Mouse (Mus musculus) right cerebral cortex, postnatal 10 days (tissue): ENCODE data around the gene Fbxo8.

Experiments used
- DNase-seq, 2 experiments: peaks; one replicate each; pipeline ENCODE4 v3.0.0; 2021; ENCODE audit warnings: low spot score in 2 of 2

The Fbxo8 gene

DNA sequence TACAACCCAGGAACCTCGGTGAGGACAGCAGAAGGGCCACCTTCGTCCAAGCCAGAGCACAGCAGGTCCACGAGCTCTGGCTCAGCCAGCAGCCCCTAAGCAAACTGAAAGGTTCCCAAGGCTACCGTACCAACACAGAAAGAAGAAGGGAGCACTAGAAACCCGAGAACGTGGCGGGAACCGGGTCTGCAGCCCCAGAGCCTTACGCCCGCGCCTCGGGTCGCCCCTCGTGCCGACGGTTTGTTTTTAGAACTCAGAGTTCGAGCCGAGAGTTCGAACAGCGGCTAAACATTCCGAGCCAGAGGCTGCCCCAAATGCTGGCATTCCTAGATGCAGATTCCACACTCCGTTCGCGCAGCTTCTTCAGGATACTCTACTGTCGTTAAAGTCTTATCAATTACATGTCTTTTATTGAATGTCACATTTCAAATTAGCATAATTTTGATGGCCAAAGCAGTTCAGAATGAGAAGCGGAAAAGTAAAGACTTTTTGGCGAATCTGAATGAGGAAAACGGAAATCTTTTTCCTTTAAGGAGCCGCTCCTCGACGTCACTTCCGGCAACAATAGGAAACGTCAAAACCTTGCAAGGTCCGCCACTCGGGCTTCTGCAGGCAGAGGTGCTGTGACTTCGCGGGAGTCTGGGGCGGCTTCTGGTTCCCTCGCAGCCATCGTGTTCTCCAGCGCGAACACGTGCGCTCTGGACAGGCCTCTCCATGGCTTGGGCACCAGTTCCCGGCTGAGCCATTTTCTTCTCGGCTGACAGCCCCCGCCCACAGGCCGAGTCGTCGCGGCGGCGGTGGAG lies at the start of gene Fbxo8, which contains the start of gene Cep44:
Fbxo8 (plus strand) TSS at position 533 of the 803 bp plus-strand sequence.
Cep44 (minus strand) TSS at position 490 of the 803 bp plus-strand sequence.
- DNase-seq, result peak; percentile 88 to 91

DNA sequence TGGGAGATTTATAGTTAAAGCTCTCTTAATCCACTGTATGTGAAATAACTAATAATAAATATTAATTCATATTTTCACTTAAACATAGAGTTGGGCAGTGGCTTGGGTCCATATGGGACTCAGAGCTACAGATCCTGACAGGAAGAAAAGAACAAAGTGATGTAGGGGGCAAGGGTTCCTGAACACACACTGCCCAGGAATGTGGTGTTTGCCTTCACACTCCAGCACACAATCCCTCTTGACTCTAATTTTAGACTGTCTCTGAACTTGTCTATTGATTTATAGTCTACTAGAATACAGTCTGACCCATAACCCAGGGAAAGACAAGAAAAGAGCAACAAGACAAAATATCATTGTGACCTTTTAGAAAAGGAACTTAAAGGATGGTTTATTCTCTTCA lies 49.0 kb upstream of the Fbxo8 start:
- no peak for DNase-seq

DNA sequence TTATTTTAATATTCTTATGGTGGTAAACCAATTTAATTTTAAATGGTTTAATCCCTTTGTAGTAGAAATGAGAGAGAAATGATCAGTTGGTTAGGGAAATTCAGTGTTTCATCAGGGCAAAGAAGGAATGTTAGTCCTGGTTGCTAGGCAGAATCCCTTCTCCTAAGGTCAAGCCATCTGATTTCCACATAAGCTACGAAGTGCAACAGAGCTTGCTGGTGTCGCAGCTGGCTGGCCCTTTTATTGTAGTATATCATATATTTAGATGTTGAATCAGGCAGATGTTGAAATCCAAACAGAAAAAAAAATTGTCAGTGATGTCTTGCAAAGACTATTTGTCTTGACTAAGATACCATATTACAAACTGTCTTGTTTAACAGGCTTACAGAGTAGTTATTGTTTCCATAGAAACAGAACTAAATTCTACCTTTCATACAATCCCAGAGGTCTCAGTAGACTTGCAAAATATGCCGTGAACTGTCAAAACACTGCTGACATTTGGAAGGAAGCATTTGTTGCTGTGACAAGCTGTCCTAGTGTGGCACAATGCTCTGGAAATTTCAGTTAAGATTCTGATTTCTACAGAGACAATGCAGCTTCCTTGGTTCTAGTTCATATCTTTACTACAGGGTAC lies 42.5 kb upstream of the Fbxo8 start:
- no peak for DNase-seq

GRCm38 (mm10) chr8:56508952-56509479 lies 41.9 kb upstream of the Fbxo8 start:
- no peak for DNase-seq

- no peak for DNase-seq
These were observed 32.0 kb upstream of the Fbxo8 start for GRCm38 (mm10) chr8:56518848-56519247.

DNA sequence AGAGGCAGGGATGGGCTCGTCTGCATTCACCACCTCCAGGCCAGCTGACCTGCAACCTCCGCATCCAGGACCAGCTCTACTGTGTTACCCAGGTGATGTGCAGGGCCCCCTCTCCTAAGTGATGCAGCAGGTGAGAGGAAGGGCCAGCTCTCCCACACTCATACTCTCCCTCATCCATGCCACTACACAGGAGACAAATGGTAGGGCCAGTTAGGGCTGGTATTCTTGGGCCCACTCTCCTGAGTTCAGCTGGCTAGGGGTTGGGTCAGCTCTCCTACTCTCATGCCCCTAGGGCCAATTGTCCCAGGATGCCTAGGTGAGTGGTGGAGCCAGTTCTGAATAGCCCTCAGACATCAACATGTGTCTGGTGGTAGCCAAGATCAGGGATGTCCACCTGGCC lies 30.6 kb upstream of the Fbxo8 start:
- DNase-seq, result no peak

GRCm38 (mm10) chr8:56521051-56521450 lies 29.8 kb upstream of the Fbxo8 start:
- DNase-seq, result no peak

GRCm38 (mm10) chr8:56528869-56529268 lies 22.0 kb upstream of the Fbxo8 start:
- DNase-seq, result no peak

DNA sequence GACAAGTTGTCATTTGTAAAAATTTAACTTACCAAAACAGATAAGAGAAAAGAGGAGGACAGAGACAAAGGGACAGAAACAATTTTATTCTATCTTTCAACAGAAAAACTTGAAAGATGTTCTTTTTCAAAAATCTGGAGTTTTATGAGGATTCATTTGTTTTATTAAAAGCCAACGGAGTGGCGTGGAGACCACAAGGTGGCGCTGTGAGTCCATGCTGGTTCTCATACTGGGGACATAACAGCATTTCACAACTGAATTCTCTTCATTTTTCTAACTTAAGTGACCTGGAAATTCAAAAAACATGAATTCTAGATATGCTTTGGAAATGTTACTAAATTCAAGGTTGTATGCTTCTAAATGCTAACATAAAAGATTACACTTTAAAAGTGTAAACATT lies 20.5 kb upstream of the Fbxo8 start:
- DNase-seq, result peak; percentile 47 to 80

- DNase-seq, result no peak
These were observed 10.2 kb upstream of the Fbxo8 start for GRCm38 (mm10) chr8:56540706-56541105.

- no peak for DNase-seq
These were observed 3.0 kb upstream of the Fbxo8 start for GRCm38 (mm10) chr8:56547866-56548265.

DNA sequence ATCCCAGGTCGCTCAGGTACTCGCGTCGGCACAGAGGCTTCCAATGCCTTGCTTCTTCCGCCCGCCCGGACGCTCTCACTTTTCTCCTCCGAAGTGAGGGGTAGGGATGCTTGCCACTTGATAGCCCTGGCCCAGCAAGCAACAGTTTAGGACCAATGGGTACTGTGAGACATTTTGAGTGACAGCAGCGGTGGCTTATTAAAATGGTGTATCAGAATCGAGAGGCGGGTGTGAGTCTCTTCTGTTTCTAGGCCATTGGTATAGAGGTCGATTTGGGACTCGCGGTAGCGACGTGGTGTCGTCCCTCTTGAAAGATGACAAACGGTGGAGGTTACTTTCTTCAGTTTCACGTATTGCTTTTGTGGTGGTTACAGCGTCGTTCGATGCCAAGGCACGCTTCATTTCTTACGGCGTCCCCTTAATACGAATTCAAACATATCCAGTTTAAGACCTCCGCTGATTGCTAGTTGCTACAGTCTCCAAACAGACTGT lies 517 bp downstream of the Fbxo8 start:
- peak; percentile 94 to 97 for DNase-seq

DNA sequence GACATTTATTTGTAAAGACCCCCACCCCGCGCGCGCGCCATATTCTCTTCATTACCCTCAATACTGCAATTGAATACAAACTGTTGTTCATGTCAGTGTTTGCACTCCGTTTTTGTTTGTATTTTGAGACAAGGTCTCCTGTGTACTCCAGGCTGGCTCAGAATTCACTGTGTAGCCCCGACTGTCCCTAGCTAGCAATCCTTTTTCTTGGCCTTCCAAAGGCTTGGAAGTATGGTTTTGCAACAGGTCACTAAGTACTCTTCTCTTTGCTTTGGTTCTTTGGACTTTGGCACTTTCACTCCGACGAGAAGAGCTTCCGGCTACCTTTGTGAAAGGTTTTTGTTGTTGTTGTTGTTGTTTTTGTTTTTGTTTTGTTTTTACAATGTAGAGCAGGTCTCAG lies 1.2 kb downstream of the Fbxo8 start:
- no peak for DNase-seq

DNA sequence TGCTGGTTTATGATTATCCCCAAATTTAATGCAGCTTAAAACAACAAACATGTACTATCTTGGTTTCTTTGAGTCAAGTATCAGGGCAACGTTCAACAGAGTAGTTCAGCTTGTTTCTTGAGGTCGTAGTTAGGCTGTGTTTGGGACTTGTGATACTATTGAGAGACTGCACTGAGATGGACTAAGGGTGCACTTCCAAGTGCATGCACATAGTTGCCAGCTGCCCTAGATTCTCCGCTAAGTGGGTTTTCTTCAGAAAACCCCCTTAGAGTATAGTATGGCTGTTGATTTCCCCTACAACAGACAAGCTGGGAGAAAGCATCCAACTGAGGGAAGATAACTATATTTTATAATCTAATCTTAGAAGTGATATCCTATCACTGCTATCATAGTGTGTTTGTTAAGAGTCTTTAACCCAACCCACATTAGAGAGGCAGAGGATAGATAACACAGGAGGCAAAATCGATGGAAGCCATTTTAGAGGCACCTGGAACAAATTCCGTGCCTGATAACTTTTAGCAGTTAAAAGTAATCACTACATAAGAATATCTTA lies 1.7 kb downstream of the Fbxo8 start:
- no peak for DNase-seq

DNA sequence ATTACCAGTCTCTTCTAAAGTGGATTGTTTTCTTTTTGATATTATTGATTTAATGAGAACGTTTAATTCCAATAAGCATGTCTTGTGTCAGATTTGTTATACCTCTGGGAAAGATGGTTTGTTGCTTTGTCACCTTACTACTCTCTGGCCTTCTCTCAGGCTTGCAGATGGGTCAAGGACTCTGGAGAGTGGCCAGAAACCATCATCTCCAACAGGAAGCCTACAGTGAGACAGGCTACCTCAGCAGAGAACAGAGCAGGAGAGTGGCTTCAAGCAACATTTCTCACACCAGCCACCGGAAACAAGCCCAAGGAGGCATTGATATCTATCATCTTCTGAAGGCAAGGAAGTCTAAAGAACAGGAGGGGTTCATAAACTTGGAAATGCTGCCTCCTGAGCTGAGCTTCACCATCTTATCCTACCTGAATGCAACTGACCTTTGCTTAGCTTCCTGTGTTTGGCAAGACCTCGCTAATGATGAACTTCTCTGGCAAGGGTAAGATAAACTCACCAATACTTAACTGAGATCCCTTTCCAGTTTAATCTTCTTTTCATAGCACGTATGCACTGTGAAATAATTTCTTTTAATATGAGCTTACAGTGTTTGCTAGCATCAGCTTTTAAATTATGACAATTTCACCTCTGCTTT lies 13.6 kb downstream of the Fbxo8 start:
- DNase-seq, result no peak

- DNase-seq, result no peak
These were observed 16.0 kb downstream of the Fbxo8 start for GRCm38 (mm10) chr8:56566856-56567255.

DNA sequence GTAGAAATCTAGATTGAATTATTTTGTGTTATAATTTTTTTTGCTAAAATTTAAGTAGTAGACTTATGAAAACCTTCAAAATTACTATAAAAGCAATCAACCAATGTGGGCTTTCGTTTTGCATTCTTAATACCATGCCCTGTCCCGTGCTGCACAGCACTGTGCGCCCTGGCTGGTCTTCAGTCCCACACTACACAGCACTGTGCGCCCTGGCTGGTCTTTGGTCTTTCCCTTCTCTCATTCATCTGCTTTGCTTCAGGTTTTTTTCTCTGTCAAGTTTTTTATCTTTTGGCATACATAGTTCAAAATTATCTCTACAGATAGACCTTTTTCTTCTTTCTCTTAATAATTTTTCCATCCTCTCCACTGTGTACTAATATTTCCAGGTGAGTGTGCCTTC lies 30.0 kb downstream of the Fbxo8 start:
- DNase-seq, result peak; percentile 35 to 38

DNA sequence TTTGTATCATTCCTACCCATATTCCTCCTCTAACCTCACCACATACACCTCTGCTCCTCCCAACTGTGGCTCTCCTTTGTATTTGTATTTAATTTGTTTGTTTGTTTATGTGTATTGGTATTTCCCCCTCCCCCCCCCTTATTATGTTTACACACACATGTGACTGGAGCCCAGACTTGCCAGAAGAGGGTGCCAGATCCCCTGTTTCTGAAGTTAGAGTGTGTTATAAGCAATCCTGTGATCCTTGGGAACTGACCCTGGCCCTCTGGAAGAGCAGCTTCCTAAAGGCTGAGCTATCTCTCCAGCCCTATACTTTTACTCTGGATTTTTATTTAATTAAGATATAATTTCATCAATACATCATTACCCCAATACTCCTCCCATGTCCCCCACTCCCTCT lies 32.0 kb downstream of the Fbxo8 start:
- no peak for DNase-seq

- no peak for DNase-seq
These were observed 38.1 kb downstream of the Fbxo8 start for GRCm38 (mm10) chr8:56589004-56589403.

GRCm38 (mm10) chr8:56591084-56591483 lies 40.2 kb downstream of the Fbxo8 start:
- DNase-seq, result no peak

- no peak for DNase-seq
These were observed 40.6 kb downstream of the Fbxo8 start for GRCm38 (mm10) chr8:56591502-56591901.

DNA sequence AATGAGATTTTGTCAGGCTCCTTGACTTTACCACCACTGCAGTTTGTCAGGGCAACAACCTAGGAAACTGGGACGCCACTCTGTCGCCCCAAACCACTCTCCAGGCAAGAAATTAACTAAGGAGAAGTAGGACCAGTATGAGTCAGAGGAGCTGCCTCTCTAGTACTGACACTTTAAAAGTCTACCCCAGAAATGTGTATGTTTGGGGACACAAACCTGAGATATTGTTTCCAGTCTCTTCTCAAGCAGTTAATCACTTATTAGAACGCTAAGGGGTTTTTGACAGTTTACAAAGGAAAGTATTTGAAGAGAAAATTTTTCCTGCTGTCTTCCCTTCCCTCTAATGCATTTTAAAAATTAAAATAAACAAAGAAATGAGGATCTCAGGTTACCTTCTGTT lies 55.6 kb downstream of the Fbxo8 start:
- no peak for DNase-seq
